Mouse (Mus musculus) liver, embryonic 14.5 days (tissue): ENCODE measurements at regions not wholly inside any gene's neighbourhood (a gene's known extent, or its start where the extent isn't known, plus 50 kb on each side); places are given as distances from the start of the nearest gene placed in this dataset.

Experiments
- CTCF ChIP-seq: IDR thresholded peaks from 2 replicates; pipeline ENCODE4 v1.5.1; 2016; ENCODE audit warnings: antibody characterized with exemption, low read depth, control low read depth
- EP300 ChIP-seq: IDR thresholded peaks from 2 replicates; pipeline ENCODE4 v1.6.1; 2016; ENCODE audit warnings: antibody characterized with exemption, low read depth

GRCm38 (mm10) chr7:96002401-96002800, 168.6 kb upstream of the Tenm4 start:
- TF ChIP-seq CTCF (no peak), EP300 (no peak)
